Mouse (Mus musculus): Measurements from ENCODE around the gene Stil. TPM values are rescaled to one million over a fixed set of nuclear protein-coding genes. Genes with fewer than 3 reads are reported as not detected.
"Not testable (repeated sequence)": the region's sequence is repeated elsewhere in the genome, so short reads cannot be mapped to it uniquely, and the experiment has no call there.

Stil gene
- total RNA-seq (2022) = under 1 TPM; 0.52 to 0.89 (median 0.54) TPM

DNA sequence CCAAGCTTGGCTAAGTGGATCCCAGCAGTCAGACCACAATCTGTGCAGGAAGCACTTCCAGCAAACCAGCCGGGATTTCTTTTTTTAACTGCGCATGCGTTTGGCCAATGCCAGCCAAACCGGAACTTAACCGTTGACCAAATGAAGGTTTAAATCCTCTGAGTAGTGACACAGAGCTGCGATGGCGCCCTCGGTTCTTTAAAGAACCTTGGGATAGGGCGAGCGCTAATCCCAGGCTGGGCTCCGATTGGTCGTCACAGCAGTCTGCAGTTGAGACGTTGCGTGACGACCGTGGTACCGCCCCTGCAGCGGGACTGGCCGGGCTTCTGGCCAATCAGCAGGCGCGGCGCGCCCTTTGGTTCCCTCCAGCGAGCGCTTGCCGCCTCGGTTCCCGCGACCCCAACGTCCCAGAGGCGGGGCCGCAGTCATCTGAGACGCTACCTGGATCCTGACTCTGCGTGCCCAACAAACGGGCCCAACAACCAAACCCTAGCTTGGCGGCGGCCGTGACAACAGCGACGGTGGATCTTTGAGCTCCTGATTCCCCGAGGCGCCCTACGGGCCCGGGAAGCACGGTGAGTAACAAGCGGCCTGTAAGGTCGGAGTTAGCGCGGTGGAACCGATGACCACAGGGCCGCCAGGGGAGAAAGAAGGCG, at the start of gene Stil:
Gene Stil, plus strand, starts transcription at position 387 of the 656 bp plus-strand sequence.
- peak; percentile 95 for DNase-seq

DNA sequence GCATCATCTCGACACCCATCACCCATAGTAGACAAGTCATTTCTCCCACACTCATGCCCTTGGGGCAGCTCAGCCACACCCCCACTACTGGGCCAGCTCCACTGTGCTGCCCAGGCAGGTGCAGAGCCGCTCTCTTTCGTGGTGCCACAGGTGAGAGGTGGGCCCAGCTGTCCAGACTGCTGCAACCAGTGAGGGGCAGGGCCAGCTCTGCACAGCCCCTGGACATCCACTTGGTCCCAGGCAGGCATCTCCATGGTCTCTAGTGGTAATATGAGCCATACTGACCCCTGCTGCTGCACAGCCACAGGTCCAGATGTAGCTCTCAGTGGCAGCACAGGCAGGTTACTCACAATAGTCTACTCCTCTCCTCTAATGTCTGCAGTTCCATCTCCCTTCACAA, 46.8 kb upstream of the Stil start:
- DNase-seq = no peak

DNA sequence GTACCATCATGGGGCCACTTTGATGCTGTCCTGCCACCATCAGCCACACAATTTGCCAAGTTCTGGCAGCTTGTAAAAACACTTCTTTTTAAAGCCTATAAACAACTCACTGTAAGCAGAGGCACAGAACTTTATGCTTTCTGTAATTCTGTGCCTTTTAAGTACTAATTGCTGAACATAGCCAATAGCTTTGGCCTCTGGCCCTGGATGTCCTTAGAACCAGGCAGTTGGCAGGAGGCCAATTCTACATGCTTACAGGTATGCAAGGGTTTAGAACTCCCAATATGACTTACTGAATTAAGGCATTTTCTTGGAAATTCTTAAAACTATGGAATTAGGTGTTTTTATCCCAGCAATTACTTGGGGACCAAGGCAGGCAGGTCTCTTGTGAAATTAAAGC, 42.6 kb upstream of the Stil start:
- no peak for DNase-seq

DNA sequence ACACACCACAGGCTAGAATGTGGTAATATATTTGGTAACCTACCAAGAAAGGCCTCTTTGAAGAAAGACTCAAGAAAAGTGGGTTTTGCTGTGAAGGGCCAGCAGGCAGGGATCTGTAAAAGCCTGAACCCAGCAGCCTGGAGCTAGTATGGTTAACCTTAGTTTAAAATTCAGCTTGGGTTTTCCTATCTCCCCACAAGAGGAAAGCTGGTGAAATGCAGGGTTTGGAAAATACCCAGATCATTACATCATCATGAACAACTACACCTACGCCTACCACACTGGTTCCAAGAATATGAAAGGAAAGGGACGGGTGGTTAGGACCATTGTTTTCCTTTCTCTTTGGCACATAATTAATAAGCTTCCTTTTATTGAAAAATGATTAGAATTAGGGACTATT, 41.7 kb upstream of the Stil start:
- no peak for DNase-seq

DNA sequence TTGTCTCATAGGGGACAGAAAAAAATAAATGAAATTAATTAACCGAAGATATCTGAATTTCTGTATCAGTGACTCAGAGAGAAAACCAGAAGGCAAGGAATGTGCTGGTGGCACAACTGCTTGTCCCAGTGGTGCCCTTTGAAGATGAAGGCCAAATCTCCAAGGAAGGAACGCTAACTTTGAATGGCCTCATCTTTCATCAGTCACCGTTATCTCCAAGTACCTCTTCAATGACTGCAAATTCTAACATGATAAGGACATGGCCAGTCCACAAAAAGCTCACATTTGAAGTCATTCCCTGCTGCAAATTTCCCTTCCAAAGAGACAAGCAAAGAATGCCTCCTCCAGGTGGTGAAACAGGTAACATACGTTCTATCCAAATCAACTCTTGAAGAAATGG, 41.2 kb upstream of the Stil start:
- DNase-seq = no peak

DNA sequence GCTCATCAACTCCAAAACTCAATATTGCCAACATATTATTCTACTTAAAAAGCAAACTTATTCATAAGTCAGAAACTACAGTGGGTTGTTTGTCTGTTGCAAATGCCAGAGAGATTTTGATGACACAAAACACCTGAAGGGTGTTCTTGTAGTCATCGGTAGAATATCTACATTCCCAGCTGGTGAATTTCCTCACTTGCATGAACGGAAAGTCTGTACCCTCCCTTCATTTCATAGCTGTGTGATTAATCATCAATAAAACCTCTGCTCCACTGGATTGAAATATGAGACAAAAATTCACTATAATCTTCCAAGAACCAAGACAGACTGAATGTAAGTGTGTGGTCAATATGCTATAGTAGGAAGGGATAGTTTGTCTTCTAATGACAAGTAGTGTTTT, 40.4 kb upstream of the Stil start:
- DNase-seq = no peak

DNA sequence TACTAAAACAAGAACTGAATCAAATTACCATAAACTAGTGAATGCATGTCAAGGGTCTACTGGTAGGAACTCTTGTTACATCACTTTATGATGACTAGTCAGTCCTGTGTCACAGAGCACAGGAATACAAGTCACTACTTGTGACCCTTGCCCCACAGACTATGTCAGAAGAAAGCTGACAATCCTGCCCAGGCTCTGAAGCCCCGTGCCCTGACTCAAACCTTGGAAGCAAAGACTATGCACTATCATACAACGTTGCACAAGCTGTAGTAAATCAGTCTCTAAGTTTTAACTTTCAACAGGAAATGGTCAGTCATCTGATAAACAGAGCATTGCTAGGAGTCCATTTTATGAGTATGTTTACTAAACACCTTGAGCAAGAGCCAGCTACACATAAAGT, 39.1 kb upstream of the Stil start:
- not testable (repeated sequence) for DNase-seq

DNA sequence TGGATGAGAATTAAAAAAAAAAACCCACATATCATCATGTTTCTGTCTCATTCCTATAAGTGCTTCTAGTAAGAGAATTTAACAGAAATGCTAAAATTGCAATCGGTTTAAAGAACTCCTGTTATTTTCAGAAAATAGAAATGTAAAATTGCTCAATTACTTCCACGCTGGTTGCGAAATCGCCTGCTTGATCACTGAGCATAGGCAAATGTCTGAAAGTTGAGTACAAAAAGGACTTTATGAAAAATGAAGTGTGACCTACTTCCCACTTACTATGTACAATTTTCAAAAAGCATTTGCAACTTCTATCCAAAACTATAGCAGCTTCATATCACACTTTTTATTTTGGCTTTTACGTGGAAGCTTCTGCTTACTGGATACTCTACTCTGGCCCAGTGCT, 29.2 kb upstream of the Stil start:
- no peak for DNase-seq

DNA sequence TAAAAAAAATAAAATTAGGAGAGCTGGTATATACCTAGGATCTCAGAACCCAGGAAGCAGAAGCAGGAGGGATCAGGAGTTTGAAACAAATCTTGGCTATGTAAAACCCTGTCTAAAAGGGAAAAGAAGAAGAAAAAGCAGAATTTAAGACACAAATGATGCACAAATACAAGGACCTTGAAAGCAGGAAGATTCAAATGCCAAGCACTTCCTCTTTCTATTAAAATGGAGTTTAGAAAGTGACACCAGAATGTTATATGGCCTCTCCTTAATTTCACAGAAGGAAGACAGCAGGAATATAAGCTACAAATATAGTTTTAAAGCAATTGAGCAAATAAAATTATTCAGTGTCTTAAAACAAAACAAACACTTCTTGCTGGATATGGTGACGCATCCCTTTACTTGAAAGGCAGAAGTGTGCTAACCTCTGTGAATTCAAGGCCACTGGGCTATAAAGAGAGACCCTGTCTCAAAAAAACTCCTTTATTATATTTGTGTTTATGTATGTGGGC, 26.7 kb upstream of the Stil start:
- DNase-seq = no peak

DNA sequence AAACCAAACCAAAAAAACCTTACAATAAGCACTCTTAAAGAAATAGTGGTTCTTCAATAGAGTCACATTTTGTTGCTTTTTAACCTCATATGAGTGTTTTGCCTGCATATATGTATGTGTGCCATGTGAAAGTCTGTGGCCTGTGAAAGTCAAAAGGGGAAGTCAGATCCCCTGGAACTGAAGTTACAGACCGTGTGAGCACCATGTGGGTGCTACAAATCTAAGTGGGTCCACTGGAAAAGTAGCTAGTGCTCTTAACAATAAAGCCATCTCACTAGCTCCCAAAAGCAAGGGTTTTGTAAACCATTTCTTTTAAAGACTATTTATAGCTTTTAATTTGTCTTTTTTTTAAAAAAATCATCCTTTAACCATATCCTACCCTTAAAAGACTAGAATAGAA, 17.3 kb upstream of the Stil start:
- no peak for DNase-seq

DNA sequence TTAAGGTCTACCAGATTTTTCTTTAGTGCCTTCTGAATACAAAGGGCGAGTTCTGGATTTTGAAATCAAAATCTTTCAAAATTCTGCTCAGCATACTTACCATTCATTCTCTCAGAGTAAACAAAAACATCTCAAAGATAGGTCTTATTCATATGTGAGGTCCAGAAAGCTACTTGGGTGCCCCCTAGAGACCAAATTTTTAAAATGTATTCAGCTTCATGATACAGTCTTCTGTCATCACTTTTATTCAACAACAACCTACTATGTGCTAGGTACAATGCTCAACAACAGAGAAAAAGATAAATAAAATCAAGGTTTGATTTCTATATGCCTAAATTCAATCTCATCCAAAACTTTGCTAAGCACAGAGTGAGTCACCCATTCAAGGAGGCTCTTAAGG, 16.9 kb upstream of the Stil start:
- no peak for DNase-seq

DNA sequence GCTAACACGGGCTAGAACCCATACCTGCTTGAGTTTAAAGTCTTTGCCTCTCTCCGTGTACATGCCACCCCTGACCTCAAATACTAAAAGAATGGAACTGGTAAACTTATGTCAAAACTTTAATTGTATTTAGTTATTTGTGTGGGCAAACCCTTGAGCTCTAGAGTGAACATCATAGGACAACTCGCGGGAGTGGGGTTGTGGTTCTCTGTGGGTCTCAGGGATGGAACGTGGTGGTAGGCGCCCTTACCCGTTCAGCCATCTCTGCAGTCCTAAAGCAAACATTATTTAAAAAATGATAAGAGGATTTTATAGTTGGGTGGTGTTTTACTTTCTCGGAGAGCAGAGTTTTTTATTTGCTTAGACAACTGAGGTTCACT, 13.8 kb upstream of the Stil start:
- no peak for DNase-seq

DNA sequence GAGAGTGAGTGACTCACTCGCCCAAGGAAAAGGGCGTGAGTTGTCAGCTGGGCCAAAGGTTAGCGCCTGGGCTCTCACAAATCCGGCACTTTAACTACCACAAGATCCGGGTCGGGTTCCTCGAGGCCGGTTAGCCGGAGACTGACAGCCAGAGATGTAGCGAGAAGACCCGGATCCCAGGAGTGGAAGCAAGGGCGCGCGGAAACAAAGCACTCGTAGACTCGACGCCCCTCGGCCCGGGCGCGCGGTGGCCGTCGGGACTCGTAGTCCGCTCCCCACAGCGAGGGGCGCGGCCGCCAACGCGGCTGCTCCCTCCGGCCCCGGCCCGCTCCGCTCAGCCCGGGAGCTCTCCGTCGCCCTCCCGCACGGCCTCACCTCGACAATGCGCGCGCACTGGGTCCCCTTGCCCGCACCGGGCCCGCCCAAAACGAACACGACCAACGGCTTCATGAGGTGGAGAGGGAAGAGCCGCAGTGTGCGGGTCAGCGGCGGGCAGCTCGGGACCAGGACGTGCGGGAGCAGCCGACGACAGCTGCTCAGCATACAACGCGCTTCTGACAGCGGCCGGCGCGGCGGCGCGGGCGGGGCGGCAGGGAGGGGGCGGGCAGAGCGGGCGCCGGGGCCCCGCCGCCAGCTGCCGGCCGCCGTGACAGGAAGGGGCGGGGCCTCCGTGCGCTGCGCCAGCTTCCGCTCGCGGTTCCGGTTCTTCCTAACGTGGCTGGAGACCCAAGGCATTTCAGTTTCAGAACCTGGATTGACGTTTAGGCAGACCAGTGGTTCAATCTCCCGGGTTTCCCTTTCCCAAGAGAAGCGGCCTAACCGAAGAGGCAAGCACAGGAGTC, 13.1 kb upstream of the Stil start, which contains the start of gene Cmpk1:
Gene Cmpk1, minus strand, starts transcription at position 651 of the 842 bp plus-strand sequence.
- DNase-seq = peak; percentile 75

DNA sequence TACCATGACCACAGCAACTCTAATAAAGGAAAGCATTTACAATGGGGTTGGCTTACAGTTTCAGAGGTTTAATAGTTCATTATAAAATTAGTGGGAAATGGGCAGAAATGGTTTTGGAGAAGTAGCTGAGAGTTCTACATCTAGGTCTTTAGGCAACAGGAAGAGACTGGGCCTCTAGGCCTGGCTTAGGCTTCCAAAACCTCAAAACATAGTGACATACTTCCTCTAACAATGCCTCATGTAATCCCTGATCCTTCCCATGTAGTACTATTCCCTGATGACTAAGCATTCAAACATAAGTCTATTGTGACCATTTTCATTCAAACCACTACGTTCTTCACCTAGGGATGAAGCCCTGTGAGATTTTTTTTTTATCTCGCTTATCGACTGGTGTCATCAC, 5.7 kb upstream of the Stil start:
- DNase-seq = no peak

DNA sequence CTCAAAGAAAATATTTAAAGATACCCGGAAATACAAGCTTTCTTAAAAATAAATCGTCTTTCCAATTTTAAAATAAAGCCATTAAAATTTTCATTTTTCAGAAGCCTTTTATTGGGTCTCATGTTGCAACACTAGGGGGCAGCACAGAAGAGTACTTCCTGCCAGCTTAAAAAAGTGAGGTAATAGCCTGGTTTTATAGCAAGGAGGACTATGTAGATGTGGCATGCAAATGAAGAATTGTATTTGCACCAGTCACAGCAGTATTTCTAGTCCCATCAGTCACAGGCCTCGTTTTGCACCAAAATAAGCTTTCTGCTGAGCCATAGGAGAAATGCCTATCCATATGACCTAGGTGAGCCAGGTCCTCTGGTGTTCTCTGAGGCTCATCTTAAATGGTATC, 2.9 kb upstream of the Stil start:
- no peak for DNase-seq

DNA sequence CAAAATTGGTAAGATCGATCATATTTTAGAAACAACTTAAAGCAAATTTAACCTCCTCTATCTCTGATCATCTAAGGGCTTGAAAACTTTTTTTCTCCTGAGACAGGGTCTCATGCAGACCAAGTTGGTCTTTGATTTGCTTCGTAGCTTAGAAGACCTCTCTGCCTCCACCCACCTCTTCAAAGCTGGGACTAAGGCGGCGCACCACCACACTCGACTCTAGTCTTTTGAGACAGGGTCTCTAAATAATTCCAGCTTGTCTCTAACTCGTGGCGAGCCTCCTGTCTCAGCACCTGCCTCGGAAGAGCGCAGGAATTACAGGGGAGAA, 550 bp upstream of the Stil start:
- DNase-seq = no peak

DNA sequence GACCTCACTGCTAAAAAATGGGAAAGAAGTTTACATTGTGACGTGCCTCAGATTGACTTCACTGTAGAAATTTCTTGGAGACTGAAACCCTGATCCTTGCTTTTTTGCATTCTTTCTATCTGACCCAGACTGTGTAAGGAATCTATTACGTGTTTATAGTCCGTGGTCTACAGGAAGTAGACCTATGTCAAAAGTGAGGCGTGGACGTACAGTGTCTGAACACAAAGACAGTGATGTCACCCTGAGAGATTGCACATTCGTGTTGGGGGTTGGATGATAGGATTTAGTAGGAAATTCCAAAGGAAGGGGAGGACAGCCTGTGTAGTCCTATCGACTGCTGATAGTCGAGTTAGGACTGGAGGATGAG, 453 bp downstream of the Stil start:
- no peak for DNase-seq

DNA sequence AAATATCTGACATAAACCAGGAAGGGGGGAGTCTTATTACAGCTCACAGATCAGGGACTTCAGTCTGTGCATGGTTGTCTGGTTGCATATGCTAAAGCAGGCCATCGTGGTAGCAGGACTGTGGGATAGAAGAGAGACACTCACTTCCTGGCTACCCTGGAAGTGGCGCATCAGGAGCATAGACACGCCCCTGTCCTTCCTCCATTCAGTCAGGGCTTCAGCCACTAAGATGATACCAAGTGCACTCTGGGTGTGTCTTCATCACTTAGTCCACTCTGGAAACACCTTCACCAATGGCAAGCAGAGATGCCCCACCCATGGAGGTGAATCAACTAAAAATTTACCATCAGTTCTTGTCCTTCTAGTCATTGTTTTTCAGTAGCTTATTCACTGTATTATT, 14.3 kb downstream of the Stil start:
- no peak for DNase-seq

DNA sequence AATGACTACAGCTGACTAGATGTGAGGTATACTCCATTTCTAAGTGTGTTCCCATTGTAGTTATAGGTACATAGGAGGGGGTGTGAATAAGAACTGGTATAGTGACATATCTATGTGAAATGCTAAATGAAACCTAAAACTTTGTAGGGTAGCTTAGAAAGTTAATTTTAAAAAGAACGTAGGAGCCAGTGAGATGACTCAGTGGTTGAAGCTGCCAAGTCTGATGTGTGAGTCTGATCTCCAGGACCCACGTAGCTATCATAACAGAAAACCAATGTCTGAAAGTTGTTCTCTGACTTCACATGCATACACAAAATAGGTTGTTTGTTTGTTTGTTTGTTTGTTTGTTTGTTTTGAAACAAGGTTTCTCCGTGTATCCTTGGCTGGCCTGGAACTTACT, 20.0 kb downstream of the Stil start:
- DNase-seq = no peak

DNA sequence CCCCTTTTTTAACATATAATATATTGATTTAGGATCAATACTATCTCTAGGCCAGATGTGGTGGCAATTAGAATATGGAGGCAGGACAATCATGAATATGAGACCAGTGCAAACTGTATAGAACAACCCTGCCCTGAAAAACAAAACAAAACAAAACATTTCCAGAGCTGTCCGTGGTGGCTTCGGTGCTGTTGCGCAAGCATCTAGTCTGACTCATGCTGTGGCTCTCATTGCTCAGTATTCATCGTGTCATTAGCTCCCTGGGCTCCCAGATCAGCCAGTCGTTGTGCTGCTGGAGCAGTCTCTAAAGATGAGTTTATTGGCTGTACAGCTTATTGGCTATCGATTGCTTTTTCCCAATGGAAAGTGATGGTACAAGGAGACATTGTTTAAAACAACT, 35.1 kb downstream of the Stil start:
- peak; percentile 24 for DNase-seq

DNA sequence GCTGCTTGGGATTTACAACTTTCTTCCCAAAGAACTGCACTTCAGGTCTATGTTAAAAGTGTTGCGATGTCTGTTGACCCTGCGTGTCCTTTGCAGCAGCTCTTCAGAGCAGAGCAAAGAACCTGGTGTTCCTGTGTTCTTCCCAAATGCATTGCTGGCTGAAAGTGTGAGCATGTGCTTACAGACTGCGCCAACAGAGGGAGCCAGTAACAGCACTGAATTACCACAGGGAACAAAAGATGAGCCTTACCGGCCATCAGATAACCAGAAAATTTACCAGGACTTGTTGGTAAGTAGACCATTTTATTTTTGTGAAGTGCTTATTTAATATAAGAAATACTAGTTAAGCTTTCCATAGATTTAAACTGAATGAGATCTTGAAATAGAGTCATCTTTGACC, 38.3 kb downstream of the Stil start:
- DNase-seq = no peak

DNA sequence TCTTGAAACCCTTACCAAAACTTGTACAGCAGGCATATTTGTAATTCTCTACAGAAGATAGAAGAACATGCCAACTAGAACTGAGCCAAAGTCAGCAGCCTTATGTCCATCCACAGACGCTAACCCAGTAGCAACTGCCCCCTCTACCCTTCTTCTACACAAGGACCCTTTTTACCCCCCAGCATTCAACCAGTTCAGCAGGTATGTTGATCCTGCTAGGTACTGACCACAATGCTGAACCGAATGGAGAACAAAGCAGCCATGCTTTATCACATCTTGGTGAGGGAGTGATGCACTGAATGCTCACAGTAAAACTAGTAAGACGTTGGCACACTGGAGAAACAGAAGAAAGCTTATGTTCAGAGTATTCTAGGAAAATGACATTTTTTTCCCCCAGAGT, 45.7 kb downstream of the Stil start:
- no peak for DNase-seq

DNA sequence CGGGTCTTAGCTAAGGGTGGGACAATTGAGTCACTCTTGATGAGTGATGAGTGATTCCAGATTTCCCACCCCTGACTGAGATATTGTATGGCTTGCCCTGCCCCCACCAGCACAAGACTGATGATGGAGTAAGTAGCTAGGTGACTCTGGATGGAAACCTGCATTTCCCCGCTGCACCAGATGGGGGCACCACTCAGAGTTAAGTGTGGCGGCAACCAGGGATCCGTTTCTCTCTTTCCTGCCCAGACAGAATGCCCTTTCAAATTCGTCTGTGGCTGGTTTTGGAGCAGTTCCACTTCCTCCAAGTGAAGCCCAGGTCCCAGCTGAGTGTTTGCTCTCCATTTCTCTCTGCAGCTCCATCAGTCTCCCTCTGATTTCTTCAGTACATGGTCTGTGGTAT, 47.8 kb downstream of the Stil start:
- DNase-seq = peak; percentile 21

DNA sequence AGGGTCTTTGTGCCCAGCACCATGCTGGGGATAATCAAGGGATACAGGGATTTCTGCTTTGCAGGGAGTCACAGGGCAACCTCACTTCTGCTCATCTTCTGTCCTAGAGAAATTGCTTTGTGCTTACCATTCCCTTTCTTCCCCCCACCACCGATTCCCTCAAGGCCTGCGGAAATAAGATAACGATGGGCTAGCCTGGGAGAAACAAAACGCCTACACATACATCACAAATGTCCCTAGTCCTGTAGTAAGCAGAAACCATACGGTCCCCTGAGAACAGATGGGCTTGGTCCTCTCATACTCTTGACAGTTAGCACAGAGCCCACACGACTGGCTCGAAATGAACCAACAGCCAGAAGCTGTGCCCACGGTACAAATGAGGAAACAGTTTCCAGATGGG, 48.2 kb downstream of the Stil start:
- DNase-seq = no peak
